Mouse (Mus musculus): ENCODE data around the gene Cdh11. TPM values are rescaled to one million over a fixed set of nuclear protein-coding genes. Genes with fewer than 3 reads are reported as not detected.

The Cdh11 gene
- total RNA-seq (2023) = 0.12 TPM

DNA sequence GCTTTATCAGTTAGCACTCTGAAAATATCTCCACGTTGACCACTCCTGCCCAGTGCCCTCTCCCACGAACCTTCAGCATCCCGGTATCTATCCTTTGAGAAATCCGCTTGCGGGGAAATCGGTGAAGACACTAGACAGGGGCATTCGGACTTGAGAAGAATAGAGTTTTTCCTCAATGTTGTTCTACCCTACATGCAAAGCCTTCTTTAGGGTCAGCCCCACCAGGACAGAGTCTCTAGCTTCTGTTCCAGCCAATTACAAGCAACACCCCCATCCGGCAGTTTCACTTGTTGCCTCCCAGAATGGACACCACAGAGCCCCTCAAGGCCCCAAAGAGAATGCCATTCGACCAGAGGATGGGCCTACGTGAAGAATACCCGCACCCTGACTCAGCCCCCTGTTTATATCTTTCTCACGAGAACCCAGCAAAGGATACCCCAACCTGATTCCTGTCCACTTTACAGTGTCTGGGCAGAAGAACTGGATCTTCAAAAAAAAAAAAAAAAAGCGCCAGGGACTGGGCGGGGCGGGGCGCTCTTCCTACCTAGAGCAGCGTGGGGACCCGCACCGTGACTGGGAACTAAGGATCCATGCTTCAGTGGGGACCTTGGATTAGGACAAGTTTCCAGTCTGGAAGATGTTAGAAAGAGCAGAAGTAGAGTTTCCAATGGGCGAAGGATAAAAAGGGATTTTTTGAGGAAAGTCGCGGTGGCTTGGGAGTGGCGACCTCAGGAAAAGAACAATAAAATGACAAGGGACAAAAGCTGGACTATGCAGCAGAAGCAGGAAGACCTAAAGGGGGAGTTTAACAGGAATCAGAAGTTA lies at the start of gene Cdh11:
TSS of gene Cdh11 (minus strand) at position 51 of the 825 bp plus-strand sequence.

Data from CD4-positive naive resting alpha-beta T cell, adult 76 days (primary cell).